Mouse (Mus musculus) ES-E14 (cell line): ENCODE data around the gene Nmnat2. TPM values are rescaled to one million over a fixed set of nuclear protein-coding genes. Genes with fewer than 3 reads are reported as not detected.

Source experiments
- DNase-seq: peaks from one replicate; pipeline ENCODE4 v3.0.0-alpha.2; 2013; ENCODE audit warnings: low read depth, low spot score
- H3K27ac ChIP-seq: 2 replicates; pipeline ENCODE4 v1.5.1; 2012; ENCODE audit warnings: low read depth, mild to moderate bottlenecking, low read length, moderate library complexity, mixed read lengths; ENCODE audit not compliant: poor library complexity, insufficient read depth, severe bottlenecking
- H3K36me3 ChIP-seq: 2 replicates; pipeline ENCODE4 v1.6.1; 2012; ENCODE audit warnings: mild to moderate bottlenecking, low read length, moderate library complexity, mixed read lengths; ENCODE audit not compliant: control insufficient read depth, poor library complexity, insufficient read depth, severe bottlenecking
- H3K4me1 ChIP-seq, 2 experiments: fragments of 150-350 bp in 1 of 2; sonication (generic) in 1 of 2; 2 replicates each; pipeline ENCODE4 v1.6.1; 2012; ENCODE audit warnings: low read length in 2 of 2, mild to moderate bottlenecking in 1 of 2, mixed read lengths in 1 of 2; ENCODE audit not compliant: control insufficient read depth in 2 of 2, insufficient read depth in 2 of 2, poor library complexity in 1 of 2
- H3K4me3 ChIP-seq, 2 experiments: fragments of 150-350 bp in 1 of 2; sonication (generic) in 1 of 2; 2 replicates each; pipeline ENCODE4 v1.5.1; 2012; ENCODE audit warnings: low read length in 2 of 2, low read depth in 1 of 2, mild to moderate bottlenecking in 1 of 2, mixed read lengths in 1 of 2; ENCODE audit not compliant: insufficient read depth in 1 of 2, poor library complexity in 1 of 2, severe bottlenecking in 1 of 2
- H3K9ac ChIP-seq: 2 replicates; pipeline ENCODE4 v1.6.1; 2012; ENCODE audit warnings: low read depth, mild to moderate bottlenecking, low read length, mixed read lengths; ENCODE audit not compliant: poor library complexity, insufficient read depth, severe bottlenecking
- H3K9me3 ChIP-seq: fragments of 150-350 bp; sonication (generic); 2 replicates; pipeline ENCODE4 v1.6.1; 2012; ENCODE audit warnings: low read depth, mild to moderate bottlenecking, low read length; ENCODE audit not compliant: control insufficient read depth, insufficient read depth
- CHD2 ChIP-seq: IDR thresholded peaks from 2 replicates; pipeline ENCODE4 v1.6.1; 2014; ENCODE audit warnings: mild to moderate bottlenecking, low read depth, low read length, inconsistent platforms
- HCFC1 ChIP-seq: IDR thresholded peaks from 2 replicates; pipeline ENCODE4 v1.6.1; 2012; ENCODE audit warnings: low read length, inconsistent platforms, borderline replicate concordance; ENCODE audit not compliant: insufficient read depth
- MAFK ChIP-seq: IDR thresholded peaks from 2 replicates; pipeline ENCODE4 v1.6.1; 2014; ENCODE audit warnings: mild to moderate bottlenecking, low read depth, low read length, inconsistent platforms; ENCODE audit not compliant: insufficient read depth
- ZC3H11A ChIP-seq: IDR thresholded peaks from 2 replicates; pipeline ENCODE4 v1.6.1; 2012; ENCODE audit warnings: low read depth, mild to moderate bottlenecking, inconsistent platforms, low read length, borderline replicate concordance
- ZNF384 ChIP-seq: IDR thresholded peaks from 2 replicates; pipeline ENCODE4 v1.6.1; 2012; ENCODE audit warnings: low read depth, low read length, inconsistent platforms
- in situ Hi-C, 2 experiments: fragments of 600-800 bp; cut with MboI; formaldehyde crosslinking; loops; one replicate each; pipeline ENCODE4 v1.15.1; 2025; ENCODE audit warnings: low sequenced_read_pairs in 2 of 2, inconsistent platforms in 1 of 2; ENCODE audit not compliant: unreplicated experiment in 2 of 2
- total RNA-seq: library from RNA; depleted of rRNA; stranded (reverse); fragments of 300-350 nt; gene quantifications from 2 replicates; pipeline ENCODE4 v1.2.3, GENCODE M21; 2012

The Nmnat2 gene
- total RNA-seq, 1 experiment, result 24.8 TPM

DNA sequence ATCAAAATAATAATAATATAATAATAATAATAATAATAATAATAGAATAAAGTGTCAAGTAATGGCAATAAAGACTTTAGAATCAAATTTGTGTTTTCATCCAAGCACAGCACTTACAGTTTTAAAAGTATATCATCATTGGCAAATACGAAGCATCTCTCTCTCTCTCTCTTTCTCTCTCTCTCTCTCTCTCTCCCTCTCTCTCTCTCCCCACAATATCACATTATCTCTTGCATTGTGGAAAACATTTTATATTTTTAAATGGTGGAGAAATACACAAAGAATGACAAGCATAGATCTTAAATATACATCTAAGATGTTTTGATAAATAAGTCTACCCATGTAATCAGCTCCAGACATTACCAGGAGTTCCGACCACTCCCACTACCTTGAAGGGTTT, 69.1 kb downstream of the Nmnat2 start:
- H3K4me1 ChIP-seq, result peaks cover 0 to 5% of the 10 kb centered on the region in 2 experiments; a peak in 2 of 4 replicates
- H3K4me3 ChIP-seq, result no peak overlapping the region
- H3K27ac ChIP-seq, result no peak overlapping the region
- in situ Hi-C loops, result no loop called here
- no peaks in the 10 kb centered on the region for H3K9me3 ChIP-seq
- no peak overlapping the region for H3K9ac ChIP-seq
- no peaks in the 10 kb centered on the region for H3K36me3 ChIP-seq
- no peak for TF ChIP-seq HCFC1
- no peak for TF ChIP-seq CHD2
- TF ChIP-seq ZC3H11A, result no peak
- TF ChIP-seq ZNF384, result no peak
- no peak for TF ChIP-seq MAFK
- no peak for DNase-seq

DNA sequence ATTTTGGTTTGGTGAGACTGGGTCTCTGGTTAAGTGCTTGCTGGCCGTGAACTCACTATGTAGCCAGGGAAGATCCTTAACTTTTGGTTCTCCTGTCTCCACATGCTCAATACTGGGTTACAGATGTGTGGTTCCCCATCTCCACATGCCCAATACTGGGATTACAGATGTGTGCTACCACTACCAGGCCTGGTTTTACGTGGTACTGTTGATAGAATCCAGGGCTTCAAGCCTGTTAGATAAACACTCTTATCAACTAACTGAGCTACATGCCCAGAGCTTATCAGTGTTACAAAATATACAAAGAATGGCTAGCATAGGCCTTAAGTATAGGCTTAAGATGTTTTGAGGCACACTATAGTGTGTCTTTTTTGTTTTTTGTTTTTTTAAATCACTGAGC, 69.7 kb downstream of the Nmnat2 start:
- peaks cover 0 to 5% of the 10 kb centered on the region in 2 experiments; a peak in 2 of 4 replicates for H3K4me1 ChIP-seq

DNA sequence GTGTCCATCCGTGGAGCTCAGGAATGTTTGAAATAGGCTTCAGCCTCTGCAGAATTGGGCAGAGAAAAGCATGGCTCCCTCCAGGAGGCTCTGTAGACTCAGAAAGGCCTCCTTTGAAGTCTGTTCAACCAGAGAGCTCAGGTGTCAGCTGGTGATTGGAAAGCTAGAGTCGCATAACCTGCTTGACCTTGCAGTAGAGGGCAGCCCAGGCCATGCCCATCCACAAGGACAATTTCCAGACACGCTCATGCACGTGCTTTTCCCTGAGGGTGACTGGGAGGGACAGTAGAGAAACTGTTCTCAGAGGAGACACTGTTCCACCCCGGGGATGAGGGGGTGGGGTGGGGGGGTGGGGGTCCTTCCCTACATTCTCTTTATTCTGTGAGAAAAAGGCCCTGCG, 76.6 kb downstream of the Nmnat2 start:
- DNase-seq, result peak; percentile 72
- Histone ChIP-seq H3K4me3 (peak overlapping the region in 1 of 2 experiments; percentile 47; a peak in 1 of 4 replicates), H3K36me3 (no peaks in the 10 kb centered on the region), H3K9ac (peak overlapping the region; percentile 67; the same call in 1 of the 2 replicates), H3K27ac (peak overlapping the region; percentile 83; the same call in 1 of the 2 replicates), H3K9me3 (no peaks in the 10 kb centered on the region), H3K4me1 (peaks cover 7 to 35% of the 10 kb centered on the region in 2 experiments; a peak in 3 of 4 replicates)
- TF ChIP-seq ZC3H11A (no peak), HCFC1 (no peak), ZNF384 (no peak), MAFK (no peak), CHD2 (no peak)
- in situ Hi-C loops, result no loop called here

More for the DNA sequence above, 69.7 kb downstream of the Nmnat2 start:
- no peaks in the 10 kb centered on the region for H3K9me3 ChIP-seq
- TF ChIP-seq ZC3H11A (no peak), MAFK (no peak), CHD2 (no peak), ZNF384 (no peak), HCFC1 (no peak)
- DNase-seq, result no peak
- no peak overlapping the region for H3K4me3 ChIP-seq
- no peak overlapping the region for H3K27ac ChIP-seq
- no peak overlapping the region for H3K9ac ChIP-seq
- in situ Hi-C loops, result no loop called here
- no peaks in the 10 kb centered on the region for H3K36me3 ChIP-seq

DNA sequence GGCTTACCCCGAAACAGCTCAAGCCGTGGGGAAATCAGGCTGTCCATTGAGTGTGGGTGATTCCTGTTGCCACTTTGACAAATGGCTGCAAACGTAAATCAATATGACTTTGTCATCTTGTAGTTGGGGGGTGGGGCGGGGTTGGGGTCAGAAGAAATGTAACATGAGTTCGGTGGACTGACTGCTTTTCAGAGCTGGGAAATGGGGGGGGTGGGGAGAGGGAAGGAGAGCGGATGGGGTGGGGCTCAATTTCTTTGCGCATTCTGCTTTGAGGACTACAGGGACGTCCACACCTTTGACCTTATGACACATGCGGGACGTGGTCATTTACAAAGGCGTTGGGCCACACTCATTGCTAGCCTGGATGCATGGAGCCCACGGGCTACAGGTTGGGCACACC, 77.2 kb downstream of the Nmnat2 start:
- in situ Hi-C loops, result no loop called here
- Histone ChIP-seq H3K27ac (peak overlapping the region; percentile 83), H3K9me3 (no peaks in the 10 kb centered on the region), H3K4me3 (peak overlapping the region; percentile 21 to 47), H3K9ac (peak overlapping the region; percentile 67), H3K36me3 (no peaks in the 10 kb centered on the region), H3K4me1 (peaks cover 7 to 35% of the 10 kb centered on the region in 2 experiments; a peak in 3 of 4 replicates)
- DNase-seq, result no peak
- TF ChIP-seq MAFK (no peak), CHD2 (no peak)
